Mouse (Mus musculus) thymus, adult 18-20 months (tissue): ENCODE data around the gene Serhl.
A peak's percentile ranks its signal among the peaks of the same experiment; 100 is the strongest.

Experiments
- DNase-seq, 2 experiments: peaks; one replicate each; pipeline ENCODE4 v3.0.0; 2022; ENCODE audit warnings: mixed read lengths in 2 of 2

Gene Serhl

DNA sequence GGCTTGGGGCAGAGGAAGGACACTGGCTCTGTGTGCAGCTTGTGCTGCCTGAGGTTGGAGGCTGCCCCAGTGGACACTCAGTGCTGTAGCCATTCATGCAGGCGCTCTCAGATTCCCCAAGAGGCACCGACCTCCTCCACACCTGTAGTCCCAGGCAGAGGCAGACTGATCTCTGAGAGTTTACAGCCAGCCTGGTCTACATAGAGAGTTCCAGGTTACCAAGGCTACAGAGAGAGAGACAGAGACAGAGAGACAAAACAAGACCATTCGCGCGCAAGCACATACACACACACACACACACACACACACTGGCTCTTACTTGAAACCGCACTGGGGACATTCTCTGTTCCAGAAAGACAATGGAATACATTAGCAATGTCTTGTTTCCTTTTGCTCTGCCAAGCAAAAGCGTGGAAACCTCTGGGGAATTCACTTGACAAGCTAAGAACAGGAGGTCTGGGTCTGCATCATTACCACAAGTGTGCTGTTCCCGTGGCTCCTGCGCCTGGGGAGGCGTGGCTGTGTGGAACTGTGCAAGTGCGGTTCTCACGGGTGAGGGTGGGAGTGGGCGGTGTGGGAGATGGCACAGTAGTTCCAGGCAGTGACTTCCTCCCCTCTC is 5.2 kb upstream of the Serhl start:
- peak in 1 of 2 experiments; percentile 21 for DNase-seq

DNA sequence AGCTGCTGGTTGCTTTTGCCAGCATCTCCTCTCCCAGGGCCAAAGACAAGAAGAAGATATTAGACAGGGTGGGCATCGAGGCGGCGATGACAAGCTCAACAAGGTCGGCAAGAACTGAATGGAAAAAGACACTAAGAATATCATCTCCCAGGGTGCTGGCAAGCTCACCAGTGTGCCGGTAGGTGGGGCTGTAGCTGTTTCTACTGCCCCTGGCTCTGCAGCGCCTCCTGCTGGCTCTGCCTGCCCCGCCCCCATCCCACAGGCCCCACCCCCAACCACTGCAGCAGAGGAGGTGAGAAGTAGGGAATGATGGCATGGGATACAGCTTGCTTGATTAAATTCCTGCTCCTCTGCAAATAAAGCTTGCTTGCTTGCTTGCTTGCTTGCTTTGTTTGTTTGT is 3.4 kb upstream of the Serhl start:
- peak in 1 of 2 experiments; percentile 28 for DNase-seq

DNA sequence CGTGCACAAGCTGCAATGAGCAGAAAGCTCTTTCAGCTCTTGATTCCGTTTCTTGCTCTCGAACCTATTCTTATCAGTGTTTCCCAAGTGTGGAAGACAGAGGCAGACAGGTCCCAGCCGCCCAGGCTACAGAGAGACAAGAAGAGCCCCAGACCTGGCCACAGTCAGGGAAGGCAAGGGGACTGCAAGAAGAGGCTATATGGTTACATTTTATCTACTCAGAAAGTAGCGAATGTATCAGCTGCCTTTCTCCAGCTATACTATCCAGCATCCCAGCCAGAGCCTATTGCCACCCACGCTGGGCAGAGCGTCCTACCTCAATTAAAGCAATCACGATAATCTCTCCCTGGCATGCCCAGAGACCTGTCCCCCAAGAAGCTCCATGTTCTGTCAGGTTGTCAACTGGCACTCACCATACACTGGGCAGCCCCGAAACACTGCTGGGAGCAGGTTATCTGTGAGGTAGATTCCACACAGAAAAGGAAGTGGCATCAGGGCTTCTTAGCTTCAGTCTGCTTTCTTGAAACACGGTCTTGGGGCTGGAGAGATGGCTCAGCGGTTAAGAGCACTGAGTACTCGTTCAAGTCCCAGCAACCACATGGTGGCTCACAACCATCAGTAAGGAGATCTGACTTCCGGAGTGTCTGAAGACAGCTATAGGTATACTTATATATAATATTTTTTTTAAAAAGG is 2.5 kb upstream of the Serhl start:
- DNase-seq: no peak

DNA sequence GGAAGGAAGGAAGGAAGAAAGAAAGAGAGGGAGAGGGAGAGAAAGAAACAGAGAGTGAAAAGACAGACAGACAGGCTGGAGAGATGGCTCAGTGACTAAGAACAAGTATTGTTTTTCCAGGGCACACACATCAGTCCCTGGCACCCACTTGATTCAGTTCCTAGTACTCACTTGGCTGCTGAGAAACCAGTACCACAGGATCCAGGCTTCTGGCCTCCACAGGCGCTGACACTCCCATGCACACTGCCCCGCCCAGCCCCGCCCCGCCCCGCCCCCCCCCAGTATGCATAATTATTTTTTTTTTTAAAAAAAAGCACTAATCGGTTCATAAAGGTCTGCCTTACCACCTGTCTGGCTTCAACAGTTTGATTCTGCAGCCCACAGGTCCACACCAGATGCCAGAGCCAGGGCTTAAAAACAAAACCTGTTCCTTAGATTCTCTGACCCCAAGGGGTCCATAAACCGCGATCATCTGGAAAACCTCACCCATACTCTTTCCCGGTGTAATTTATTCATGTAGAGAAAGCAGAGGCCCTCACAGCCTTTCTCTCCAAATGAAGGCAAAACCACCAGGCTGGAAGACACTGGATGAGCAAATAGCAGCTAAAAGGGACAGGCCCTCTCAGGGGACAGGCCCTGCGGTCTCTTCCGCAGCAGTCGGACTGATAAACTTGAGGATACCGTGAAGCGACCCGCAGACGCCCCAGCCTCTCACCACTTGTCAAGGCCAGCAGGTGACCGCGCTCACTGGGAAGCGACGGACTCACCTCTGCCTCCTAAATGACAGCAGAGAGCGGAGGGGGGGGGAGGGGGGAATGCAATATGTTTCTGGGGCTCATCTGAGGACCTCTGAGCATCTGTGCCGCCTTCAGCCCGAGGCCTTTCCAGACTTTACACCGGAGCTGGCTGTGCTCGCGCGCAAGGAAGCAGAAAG is 544 bp upstream of the Serhl start:
- DNase-seq: no peak

DNA sequence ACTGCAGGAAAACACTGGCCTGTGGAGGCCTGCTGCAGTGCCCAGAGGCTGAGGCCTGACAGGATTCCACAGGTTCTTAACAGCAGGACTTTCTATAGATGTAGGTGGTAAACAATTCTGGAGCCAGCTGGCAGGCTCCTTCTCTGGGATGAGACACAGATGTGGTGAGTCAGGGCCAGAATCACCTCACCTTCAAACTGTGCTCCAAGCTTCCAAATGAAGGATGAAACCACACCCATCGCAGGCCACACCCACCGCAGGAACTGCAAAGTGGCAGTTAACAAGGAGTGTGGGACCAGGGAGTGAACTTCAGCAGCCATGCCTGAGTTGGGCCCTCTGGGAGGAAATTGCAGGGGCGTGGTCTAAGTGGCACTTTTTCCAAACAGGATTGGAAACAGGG is 1.6 kb downstream of the Serhl start:
- no peak for DNase-seq

DNA sequence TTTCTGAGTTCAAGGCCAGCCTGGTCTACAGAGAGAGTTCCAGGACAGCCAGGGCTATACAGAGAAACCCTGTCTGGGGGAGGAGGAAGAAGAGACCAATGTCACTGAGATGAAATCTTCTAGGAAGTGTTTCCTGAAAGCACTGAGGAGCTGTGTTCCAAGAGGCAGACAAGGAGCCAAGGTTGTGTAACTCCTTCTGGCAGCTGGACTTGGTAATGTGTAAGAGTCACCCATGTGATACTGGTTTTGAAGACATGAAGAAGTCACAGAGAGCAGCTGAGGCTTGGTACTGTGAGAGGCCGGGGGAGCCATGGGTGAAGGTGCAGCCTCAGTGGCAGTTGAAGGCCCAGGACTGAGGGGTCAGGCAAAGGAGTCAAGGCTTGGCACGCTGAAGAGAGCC is 4.4 kb downstream of the Serhl start:
- DNase-seq: no peak

DNA sequence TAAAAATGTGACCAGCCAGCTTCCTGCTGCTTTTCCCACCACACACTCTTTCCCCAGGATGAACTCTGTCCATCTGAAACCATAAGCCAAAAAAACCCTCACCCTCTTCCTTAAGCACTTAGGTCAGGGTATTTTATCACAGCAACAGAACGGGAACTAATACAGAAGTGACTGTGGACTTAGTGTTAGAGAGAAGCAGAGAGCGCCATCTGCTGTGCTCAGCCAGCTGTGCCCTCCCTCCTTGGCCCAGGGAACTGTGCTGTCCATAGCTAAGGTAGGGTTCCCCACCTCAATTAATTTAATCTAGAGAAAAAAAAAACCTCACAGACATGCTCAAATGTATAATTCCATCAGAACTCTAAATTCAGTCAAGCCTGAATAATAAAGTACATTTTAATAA is 6.6 kb downstream of the Serhl start:
- DNase-seq: no peak

DNA sequence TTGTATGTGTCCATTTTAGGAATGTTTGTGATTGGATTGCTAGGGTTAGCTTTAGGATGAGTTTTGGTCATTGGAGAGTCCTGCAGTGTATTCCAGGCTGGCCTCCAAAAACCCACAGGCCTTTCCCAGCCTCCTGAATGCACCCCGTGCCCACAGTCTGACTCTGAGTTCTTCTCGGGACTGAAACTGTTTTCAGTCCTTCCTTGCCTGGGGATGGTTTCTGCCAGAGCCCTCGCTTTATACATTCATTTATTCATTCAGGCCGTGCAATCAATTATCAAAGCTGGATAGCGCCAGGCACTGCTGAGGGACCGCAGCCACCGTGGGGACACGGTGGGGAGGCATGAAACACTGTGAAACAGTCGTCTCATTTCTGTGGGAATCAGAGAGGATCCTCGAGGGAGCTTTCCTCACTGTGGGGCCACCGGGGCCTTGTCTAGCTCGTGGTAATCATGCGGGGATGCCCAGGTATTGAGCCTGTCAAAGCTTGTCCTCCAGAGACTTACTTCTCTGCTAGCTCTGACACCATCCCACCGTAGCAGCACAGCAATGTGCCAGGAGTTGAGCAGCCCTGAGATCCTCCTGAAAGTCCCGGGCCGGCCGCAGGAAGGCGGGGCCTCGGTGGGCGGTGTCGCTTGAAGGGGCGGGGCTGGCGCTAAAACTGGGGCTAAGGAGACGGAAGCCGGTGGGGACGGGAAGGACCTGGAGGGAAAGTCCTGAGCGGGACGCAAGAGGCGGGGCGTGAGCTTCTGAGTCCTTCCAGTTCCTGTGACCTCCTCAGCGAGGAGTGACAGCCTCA is 10.4 kb downstream of the Serhl start:
- peak; percentile 93 for DNase-seq

DNA sequence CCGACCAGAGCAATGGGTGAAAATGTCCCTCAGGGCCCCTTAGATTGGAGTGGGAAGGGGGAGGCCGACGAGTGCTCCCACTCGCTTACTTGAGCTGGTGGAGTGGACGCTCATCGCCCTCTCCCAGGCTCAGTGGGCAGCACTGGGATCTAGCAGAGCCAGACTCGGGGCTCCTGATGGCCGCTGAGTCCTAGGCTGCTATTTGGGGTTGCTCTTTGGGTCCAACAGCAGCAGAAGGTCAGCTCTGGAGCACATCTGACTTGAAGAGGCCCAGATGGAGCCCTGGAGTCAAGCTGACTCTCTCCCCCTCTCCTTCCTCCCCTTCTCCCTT is 11.0 kb downstream of the Serhl start:
- no peak for DNase-seq

DNA sequence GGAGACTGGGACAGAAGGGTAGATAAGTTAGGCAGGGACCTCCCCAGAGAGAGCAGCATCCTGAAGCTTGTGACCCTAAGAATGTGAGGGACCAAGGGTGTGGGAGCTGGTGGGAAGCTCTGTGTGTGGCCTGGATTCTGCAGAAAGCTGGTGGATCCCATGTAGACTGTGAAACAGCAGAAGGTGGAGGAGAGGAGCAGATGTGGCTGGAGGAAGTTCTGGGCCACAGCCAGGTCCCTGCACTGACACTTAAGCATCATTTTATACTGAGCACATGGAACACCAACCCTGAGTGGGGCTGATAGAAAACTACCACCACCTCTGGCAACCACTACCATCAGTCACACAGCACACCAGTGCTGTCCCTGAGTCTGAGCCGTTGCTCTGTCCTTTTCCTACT is 13.8 kb downstream of the Serhl start:
- DNase-seq: no peak

DNA sequence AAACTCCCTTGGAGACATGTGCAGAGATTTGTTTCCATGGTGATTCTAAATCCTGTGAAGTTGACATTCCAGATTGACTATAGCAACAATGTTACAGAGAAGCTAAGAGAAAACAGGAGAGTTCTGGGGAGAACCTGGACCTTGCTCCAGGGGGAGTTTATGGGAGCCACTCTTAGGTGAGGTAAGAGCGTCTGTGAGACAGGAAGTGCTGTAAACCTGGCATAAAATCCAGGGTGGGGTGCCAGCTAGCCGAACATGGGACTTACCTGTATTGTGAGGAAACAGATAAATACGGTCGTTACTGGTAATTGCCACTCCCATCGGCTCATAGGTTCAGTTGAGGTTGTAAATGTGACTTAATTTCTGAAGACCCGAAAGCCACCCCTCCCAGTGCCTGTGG is 17.1 kb downstream of the Serhl start:
- DNase-seq: no peak

DNA sequence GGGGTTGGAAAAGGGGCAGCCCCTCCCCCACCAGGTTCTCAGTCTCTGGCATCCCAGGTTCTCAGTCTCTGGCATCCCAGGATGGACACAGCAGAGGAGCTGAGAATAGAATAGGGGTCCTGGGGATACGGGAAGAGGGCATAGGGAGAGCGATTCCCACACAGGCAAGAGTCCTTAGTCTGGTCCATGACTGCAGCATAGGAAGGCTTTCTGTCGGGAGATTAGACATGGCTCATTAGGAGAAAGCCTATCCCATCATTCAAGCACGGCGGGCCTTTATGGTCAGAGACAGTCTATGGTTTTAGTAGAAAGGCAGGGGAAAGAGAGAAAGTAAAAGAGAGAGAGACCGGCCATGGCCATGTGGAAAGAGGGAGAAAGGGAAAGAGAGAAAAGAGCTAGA is 18.5 kb downstream of the Serhl start:
- no peak for DNase-seq

DNA sequence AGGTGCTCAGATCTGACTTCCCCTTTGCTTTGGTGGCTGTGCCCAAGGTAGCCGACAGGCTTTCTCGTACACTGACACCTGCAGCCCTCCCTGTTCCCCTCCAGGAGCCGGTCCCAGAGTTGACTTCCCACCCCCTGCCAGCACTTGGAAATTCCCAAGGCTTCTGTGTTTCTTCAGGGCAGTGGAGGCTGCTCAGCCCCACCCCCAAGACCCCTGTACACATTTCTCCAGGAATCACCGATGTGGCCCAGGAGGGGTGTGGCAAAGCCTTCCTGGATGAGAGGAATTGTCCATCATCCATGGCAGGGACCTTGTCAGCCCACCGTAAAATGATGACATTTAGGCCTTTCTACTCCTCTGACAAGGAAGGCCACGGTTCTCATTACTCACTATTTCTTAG is 22.0 kb downstream of the Serhl start:
- DNase-seq: no peak

DNA sequence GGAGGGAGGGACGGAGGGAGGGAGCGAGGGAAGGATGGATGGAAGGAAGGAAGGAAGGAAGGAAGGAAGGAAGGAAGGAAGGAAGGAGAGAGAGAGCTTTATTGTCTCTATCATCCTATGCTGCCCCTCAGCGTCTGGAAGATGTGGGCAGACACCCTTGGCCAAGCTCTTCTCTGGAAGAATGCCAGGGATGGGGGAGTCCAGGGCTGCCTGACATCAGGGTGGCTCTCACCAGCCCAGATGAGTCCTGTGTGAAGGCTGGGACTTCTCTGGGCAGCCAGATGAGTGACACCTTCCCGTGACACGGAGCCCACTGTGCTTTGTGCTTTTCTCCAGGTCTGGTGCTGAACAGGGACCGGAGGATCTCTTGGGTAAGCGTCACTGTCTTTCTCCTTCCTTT is 22.6 kb downstream of the Serhl start:
- DNase-seq: no peak

DNA sequence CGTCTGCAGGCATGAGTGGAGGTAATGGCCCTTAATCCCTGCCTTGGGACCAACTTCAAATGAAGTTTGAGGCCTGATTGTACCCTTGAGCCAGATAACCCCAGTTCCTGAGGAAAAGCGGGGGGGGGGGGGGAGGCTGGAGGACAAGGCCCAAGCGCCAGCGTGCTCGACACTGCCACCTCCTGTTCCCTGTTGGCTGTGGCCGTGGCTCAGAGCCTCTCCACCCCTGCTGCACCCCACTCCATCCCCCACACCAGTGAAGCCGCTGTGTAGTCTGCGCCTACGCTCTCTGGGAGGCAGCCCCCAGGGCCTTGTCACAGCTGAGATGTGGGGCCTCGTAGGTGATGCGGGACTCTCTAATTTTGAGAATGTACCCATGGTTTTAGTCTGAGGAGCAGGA is 23.6 kb downstream of the Serhl start:
- peak in 1 of 2 experiments; percentile 29 for DNase-seq

DNA sequence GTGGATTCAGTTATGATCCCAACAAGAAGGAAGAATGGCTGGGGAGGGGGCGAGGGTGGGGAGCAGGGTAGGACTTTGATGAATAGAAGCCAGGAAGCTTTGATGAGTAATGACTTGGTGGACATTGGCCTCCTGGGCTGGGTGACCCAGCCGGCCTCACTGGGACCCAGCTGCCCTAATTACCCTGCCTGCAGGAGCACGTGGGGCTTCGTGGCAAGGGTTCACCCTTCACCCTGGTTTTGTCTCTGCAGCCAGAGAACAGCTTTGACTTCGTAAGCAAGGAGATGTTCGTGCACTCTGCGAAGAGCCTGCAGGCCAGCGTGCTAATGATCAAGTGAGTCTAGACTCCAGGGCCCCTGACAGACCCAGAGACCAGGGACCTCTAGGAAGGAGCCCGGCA is 24.8 kb downstream of the Serhl start:
- DNase-seq: no peak

DNA sequence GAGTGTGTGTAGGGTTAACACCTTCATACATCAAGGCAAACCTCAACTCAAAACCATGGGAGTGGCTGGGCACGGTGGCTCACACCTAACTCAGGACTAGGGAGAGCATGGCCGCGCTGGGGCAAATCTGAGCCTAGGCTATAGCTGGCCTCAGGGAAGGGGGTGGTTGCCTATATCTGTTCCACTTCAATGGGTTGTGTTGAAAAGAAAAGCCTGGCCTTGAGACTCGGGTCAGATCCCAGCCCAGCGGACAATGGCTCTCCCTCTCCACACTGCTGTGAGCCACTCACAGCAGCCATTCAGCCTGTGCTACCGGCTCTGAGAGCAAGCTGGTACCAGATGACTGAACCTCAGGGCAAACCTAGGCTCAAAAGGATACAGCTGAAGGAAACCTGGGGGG is 25.8 kb downstream of the Serhl start:
- DNase-seq: no peak

DNA sequence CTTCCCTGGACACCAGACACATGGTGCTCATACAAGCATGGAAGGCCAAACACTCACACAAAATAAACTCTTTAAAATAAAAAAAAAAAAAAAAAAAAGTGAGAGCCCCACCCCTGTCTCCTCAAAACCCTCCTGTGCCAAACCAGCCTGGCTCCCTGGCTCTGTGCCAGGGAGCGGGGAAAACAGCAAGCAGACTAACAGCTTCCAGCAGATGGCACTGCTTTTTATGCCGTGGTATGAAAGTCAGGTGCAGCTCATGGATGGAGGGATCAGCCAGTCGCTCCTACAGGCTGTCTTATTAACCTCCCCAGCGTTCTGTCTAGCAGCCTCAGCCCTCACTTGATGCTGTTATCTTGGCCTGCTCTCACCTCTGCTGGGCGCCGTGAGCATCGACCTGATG is 29.1 kb downstream of the Serhl start:
- DNase-seq: no peak

DNA sequence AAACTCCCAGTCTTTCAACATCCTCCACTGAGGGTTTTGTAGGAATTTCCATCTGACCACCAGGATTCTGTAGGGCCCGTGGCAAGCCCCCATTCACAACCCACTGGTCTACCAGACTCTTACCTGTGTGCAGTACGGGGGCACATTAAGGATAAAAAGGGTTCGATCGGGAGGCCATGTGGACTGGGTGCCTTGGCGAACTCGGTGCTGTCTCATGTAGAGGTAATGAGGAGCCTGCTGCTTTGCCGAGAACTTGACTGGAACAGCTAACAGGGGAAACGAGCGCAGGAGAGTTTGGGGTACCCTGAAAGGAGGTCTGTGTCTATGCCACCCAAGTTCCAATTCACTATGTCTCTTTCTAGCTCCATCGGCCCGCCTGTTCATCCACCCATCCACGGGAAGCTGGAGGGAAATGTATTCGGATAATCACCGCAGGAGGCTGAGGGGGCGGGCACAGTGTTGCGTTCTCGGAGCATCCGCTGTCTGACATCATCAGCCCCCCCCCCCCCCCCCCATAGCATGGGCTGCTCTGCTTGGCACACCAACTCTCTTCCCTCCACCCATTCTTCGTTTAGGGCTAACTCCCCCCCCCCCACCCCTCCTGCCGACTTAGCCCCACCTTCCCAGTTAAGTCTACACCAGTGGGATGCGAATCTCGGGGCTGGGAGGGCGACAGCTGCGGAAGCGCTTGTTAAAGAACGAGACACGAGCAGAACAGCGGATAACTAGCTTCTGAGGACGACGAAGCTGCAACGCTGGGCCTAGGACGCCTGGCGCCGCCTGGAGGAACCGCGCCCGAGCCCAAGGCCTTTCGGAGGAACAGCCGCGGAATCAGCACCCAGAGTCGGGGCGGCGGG is 32.6 kb downstream of the Serhl start:
- DNase-seq: peak; percentile 42 to 45

DNA sequence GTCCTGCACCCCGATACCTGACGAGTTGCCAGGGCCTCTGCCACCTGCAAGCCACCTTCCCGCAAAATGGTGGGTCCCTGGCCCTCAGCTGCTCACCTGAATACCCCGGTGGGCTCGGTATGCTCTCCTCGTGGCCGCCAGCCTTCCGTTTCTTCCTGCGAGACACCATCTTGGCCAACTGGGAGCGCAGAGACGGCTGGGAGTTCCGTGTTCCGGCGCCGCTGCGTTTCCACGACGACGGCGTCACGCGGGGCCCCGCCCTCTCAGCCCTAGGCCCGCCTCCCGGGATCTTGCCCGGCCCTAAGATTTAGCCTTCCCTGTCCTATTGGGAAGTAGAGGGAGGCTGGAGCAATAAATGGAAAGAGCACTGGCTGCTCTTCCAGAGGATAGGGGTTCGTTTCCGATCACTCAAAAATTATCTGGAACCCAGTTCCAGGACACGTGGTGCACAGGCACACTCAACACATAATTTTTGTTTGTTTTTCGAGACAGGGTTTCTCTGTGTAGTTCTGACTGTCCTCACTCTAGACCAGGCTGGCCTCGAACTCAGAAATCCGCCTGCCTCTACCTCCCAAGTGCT is 33.4 kb downstream of the Serhl start, which contains the start of gene Rrp7a:
Rrp7a (minus strand) TSS at position 236 of the 580 bp plus-strand sequence.
- DNase-seq: peak; percentile 77 to 78

DNA sequence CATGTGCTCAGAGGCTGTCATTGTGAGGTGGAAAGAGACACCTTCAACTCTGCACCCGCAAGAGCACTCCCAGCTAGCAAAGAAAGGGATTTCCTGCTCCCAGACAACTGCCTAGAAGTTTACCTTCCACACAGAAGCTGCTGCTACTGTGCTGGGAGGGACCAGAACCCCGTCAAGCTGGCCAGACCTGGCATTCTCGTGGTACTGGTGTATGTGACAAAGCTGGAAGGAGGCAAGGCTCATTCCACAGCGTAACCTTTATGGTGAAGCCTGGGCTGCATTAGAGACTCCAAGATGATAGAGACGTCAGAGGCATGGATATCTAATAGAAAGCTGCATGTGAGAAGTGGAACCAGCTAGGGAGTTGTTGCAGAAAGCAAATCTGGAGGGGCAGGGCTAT is 35.3 kb downstream of the Serhl start:
- no peak for DNase-seq

DNA sequence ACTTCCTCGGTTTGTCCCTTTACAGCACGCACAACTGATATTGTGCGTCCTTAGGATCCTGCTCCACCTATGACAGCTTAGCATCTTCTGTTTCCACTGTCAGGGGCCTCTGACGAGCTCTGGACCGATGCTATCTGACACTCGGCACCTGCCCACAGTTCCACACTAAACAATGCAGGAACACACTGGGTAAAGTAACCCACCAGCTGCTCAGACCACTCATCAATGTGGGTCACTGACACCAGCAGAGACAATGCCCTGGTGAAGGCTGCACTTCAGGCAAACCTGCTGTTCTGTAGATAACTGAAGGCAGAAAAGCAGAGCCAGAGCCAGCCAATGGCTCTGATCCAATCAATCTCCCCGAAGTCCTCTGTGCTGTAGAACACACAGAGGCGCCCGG is 37.3 kb downstream of the Serhl start:
- no peak for DNase-seq
